Mouse (Mus musculus) cerebellum, adult (tissue): ENCODE data around the gene Zdhhc5.

Experiments
- ATAC-seq: cut with Nextera tagmentation; 2 replicates; pipeline ENCODE4 v1.9.2; 2017; ENCODE audit warnings: mild to moderate bottlenecking, moderate library complexity, mixed read lengths; ENCODE audit not compliant: insufficient number of reproducible peaks, low FRiP score, low TSS enrichment

Zdhhc5 gene

DNA sequence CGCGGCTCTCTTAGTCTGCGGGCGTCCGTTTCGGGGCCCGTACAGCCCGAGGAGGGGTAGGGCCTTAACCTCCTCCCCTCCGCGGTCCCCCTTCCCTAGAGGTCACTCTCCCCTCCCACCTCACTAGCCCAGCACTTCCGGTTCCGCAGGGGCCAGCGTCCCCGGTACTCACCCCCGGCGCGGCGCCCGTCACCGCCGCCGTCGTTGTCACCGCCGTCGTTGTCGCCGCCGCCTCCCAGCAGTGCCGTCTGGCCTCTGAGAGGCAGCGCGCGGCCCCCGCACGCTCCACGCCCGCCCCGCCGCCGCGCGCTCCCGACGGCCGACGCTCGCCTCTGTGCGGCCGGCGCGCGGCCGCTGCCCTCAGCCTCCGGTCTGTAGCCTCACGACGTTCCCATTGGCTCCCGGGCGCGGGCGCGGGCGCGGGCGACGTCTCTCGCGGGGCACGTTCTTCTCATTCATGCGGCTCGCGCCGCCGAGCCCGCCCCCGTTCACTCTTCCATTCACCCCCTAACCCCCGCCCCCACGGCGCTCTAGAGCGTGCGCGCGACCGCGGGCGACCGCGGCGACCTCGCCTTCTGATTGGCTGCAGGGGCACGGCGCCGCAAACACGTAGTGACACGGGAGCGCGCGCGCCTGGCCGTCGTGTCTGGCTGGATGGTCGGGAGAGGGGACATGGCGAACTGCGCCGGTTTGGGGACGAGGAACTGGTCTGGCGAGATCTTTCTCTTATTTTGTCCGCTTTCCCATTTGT lies at the start of gene Zdhhc5:
Gene Zdhhc5 (minus strand): TSS at position 370 of the 751 bp plus-strand sequence.
- peak; percentile 93 for ATAC-seq

DNA sequence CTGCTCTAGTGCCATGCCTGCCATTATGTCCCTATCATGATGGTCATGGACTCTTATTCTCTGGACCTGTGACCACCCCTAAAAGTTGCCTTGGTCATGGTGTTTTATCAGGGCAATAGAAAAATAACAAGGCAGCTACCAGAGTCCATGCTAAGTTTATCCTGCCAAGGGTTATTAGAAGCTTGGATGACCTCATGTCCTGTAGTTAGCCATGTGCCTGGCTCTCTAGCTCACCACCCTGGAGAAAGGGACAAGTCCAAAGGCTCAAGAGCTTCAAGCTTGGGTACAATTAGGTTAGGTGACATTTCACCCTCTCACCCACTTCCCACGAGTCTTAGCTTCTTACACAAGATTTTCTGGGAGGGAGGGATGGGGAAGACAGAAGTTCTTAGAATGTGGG lies 47.8 kb upstream of the Zdhhc5 start:
- no peak for ATAC-seq

DNA sequence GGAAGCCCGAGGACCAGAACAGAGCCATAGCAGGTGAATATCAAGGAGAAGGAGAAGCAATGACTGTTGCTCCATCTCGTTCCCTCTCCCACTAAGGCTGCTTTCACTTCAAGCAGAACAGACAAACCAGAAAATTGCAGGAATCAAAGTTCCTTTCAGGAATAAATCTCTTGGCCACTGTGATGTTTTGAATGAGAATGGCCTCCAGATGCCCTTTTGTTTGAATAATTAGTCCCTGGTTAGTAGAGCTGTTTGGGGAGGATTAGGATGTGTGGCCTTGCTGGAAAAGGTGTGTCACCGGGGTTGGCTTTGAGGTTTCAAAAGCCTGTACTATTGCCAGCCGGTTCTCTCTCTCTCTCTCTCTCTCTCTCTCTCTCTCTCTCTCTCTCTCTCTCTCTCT lies 47.3 kb upstream of the Zdhhc5 start:
- ATAC-seq, result no peak

DNA sequence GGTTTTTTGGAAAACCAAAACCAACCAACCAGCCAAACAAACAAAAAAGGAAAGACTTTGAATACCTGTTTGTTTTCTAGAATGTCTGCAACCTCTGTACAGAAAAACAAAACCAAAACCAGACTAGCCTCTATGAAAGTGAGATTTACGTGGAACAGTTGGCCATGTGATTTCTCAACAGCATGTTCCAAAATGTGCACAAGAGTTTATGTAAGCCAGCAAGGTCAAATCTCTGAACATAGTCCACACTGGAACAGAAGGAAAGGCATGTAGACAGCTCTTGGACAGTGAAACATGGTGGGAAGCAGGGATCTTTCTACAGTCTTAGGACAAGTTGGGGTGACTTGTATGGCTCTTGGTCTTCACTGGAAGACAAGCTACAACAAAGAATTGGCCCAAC lies 46.9 kb upstream of the Zdhhc5 start:
- ATAC-seq, result no peak

DNA sequence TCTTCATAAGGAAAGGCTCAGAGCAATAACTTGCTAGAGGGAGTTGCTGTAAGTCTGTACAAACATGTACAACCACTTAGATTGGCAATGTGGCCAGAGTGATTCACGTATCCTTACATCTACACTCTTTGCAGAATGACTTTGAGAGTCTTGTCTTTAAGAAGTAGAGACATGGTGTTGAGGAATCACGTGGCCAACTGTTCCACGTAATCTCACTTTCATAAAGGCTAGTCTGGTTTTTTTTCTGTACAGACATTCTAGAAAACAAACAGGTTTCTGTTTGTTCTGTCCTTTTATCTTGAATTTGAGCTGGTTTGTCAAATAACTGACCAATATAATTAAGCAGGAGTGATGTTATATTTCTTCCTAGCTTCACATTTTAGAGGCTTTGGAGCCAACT lies 46.3 kb upstream of the Zdhhc5 start:
- ATAC-seq, result no peak

DNA sequence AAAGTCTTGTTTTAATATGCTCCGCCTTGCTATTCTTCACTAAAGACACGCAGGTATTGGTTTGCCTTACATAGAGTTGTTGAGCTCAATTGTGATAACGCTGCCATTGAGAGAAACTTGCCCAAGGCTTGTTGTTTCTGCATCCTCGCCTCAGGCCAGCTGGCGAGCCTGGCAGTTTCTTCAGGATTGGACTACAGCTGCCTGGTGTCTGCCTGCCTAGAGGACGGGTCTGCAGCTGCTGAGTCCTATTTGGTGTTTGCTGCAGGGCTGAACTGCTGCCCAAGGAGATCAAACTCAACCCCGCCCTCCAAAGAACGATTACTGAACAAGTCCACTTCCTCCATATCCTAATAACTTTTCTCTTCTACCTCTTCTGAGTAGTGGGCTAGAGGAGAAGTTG lies 45.8 kb upstream of the Zdhhc5 start:
- ATAC-seq, result no peak

DNA sequence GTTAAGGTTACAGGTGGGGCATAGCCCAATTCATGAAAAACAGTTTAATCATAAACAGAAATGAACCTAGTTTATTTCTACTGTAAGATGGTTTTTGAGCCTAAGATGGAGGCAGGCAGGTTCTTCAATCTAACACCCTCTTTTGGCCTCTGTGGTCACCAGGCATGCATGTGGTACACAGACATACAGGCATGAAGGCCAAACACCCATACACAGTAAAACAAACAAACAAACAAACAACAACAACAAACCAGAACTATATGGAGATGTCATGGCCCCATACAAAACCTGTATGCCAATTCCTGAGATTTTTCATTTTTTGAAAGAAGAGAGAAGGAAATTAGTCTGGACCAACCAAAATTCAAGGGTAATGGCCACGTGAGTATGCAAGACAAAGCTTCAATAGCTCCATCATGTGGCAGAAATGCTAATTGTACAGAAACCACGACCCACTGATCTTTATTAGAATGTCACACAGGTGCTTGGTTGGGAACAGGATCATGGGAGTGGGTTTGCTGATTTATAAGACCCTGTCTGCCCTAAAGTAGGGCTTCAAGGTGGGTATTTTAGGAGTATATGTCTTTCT lies 43.7 kb upstream of the Zdhhc5 start:
- ATAC-seq, result peak; percentile 77

DNA sequence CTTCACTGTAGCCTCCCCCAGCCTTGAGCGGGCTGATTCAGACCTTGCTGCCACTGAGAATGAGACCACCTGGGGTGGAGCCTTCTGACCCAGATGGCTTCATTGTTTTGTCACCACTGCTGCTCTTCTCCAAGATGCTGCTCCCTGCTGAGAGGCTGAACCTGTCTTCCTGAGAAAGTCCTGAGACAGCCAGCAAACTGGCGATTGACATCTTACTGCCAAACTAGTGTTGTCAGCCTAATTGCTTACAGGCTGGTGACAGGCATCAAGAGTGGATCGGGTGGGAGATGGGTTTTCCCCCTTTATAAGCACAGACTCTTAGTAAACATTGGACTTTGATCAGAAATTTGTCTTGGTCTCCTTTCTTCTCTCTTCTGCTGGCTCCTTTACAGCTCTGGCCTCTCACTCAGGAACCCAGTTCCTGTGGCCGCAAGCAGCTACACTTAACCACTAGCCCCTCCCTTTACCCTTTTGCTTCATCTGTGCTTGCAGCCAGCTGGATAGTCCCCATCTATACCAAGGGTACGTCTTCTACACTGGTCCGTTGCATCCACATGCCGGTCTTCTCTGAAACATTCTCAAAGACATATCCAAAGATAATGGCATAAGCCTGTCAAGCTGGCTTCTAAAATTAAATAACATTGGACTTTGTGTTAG lies 42.2 kb upstream of the Zdhhc5 start:
- no peak for ATAC-seq

DNA sequence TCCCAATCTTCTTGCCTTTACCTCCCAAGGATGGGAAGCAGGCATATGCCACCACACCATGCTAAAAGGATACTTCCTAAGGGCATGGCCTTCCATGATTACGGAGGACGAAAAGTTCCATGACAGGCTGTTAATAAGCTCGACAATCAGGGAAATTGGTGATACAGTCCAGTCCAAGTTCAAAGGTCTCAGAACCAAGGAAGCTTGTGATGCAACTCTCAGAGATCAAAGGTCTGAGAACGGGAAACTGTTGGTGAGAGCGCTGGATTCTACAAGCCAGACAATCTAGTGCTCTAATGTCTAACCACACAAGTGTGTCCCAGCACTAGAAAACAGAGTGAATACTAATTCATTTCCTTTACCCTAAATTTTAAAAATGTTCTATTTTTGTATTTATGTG lies 41.3 kb upstream of the Zdhhc5 start:
- ATAC-seq, result no peak

DNA sequence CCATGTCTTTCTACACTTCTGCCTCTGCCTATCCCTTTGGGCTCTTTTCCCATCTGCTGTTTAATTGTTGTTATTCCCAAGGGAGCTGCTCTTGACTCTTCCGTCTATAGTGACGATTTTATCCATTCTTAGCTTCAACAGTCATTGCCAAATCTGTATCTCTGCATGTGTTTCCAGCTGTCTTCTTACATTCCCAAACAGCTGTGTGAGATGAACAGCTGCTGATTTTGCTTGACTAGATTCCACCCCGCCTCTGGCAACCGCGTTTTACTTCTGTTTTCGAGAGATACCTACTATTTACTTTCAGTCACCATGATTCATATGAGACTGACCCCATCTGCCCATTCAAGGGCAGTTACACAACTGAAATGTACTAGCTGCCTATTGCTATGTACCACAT lies 35.1 kb upstream of the Zdhhc5 start:
- no peak for ATAC-seq

DNA sequence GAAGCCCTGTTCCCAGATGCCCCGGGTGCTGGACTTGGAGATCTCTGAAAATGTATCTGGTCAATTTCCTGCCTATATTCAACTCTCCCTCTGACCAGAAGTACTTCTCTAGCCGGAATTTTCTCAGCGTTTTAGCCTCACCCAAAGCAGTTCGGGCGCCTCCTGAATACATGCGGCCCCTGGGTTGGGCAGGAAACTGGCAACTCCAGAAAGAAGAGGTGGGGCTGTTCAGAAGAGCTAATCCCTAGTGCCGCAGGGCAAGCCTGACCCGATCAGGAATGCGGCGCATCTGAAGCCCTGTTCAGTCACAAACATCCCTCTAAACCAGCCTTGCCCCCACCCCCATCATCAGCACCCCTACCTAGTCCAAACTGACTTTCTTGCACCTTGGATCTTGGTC lies 29.1 kb upstream of the Zdhhc5 start:
- 0 out of 2 replicates have a peak, but pooled peaks have one; percentile 21 for ATAC-seq

DNA sequence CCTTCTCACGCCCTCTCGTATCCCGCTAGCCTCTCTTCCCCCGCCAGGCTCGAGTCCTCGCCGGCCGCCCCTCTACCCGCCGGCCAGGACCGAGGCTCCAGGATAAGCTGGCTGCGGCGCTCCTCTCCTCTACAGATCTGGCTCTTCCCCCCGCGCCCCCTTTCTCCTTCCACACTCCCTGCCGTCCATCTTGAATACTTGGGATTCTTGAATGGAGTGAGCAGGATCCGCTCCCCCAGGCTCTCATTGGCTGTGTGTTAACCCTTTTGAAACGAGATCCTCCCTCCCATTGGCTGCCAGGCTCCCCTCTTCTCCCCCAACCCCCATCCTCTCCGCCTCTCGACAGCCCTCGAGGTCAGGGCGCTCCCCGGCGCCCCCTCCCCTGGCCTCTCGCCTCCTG lies 28.6 kb upstream of the Zdhhc5 start, which contains the start of gene Gm19426:
Gene Gm19426 (minus strand): TSS at position 95 of the 400 bp plus-strand sequence.
- ATAC-seq, result peak; percentile 87

DNA sequence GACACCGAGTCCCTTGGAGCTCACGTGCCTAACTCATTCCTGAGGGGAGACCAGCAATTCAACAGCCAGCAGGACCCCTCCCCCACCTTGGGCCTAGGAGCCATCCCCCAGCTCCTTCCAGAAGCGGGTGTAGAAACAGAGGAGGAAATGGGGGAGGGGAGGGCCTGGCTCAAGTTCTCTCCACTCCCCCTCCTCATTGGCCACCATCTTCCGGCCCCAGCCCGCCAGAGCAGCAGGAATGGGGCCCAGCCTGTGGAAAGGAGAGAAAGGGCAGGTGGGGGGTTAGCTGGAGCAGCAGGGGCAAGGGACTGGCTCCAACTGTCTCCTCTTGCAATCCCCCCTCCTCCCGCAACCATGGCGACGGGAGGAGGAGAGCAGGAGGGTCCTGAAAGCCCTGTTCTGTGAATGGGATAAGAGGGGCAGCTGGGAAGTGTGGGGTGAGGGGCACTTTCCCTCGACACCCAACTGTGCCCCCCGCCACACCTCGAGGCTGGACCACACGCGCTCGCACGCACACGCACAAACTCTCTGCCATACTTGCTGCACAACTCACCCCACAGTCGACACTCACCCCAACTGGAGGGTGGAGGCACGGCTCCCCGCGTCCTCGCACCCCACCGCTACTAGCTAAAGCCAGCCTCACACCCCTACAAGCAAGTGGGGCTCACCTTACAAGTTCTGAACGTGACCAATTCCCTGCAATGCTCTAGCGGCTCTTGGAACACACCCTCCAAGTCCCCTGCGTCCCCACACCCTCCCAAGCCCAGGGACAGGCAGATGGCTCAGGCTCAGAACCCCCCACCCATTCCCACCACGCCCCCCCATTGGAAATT lies 27.7 kb upstream of the Zdhhc5 start:
- no peak for ATAC-seq

DNA sequence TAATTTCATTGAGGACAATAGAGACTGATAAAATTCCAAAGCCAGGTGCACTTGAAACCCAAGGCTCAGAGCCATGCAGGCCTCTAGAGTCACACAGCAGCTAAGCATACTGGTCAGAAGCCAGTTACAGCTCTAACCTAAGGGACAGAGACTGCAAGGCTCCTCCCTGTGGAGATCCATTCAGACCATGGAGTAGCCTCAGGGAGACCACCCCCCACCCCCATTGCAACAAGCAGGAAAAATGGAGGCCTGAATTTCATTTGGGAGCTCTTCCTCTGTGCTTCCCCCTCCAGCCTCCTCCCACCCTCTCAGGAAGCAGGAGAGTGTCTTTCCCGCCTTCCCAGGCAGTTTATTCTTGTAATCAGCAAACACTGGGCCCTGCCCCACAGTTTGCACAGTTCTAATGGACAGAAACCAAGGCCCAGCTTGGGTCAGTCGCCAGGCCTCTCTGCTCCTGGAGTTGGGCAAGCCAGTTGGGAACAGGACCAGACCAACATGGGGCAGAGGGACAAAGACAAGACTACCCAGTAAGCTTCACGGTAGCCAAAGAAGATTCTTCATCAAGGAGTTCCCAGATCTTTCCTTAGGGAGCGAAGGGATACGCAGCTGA lies 27.0 kb upstream of the Zdhhc5 start:
- ATAC-seq, result no peak

DNA sequence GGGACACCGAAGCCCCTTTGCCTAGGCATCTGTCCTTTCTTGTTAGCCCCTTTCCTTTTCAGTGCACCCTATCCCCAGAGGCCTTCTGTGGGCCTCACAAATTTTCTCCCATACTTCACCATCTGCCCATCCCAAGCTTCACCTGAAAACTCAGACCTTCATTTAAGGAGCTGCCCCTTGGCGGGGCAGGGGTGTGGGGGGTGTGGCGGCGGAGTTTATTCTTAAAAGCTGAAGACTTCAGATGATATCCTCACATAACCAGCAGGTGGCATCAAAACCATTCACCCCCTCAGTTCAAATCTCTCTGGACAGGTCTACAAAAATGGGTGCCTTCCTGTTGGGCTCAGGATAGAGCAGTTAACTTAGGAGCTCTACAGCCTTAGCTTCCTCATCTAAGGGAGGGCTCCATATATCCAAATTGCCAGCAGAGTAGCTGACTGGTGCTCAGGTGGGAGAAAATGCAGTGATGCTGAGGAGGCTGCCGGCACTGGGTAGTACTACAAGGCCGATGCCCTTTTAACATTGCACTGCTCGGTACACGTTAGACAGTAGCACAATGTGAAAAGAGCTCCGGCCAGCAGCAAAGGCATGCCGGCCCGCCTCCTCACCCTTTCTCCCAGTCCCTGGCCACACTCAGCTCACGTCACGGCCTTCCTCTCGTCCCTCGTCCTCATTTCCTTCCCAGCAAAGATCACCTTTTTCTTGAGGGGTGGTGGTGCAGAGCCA lies 25.8 kb upstream of the Zdhhc5 start:
- no peak for ATAC-seq

DNA sequence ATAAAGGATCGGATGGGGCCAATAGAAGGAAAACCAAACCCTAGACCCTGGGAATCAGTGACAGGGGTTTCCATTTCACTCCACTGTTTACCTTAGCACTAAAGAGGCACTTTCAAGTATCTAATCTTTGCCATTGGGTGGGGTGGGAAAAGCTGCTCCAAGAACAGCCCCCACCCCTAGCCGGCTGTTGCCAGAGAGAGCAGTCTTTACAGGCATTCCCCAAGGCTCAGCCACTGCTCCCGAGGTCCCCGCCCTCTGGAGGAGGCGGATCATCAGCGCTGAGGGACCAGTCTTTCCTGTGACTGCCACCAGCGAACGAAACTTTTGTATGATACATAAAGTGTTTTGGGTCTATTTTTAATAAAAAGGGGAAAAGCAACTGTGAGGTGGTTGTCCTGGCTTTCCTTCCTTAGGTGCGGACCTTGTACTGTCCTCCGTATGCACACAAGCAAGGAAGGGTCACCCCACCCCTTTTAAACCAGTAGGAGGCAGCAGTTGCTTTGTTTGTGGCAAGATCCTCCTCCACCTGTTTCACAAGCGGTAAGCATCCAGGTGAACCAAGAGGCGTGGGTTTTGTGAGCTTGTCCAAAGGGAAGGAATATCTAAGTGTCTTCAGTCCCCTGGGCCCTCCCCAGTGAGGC lies 23.4 kb upstream of the Zdhhc5 start:
- no peak for ATAC-seq

DNA sequence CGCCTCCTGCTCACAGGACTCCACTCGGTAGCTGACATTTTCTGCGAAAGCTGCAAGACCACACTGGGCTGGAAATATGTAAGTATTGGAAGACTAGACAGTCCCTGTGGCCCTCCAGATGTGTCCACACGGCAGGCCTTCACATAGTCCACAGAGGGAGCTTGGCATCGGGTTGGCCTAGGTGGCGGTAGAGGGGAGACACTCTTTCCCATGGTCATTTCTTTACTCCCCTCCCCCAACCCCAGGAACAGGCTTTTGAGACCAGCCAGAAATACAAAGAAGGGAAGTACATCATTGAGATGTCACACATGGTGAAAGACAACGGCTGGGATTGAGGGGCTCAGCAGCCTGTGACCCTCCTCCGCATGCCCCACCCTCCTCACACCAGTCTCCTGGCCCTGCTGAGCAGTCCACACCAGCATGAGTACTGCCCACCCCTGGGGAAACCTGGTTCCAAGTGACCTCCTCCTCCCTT lies 22.5 kb upstream of the Zdhhc5 start:
- ATAC-seq, result no peak

DNA sequence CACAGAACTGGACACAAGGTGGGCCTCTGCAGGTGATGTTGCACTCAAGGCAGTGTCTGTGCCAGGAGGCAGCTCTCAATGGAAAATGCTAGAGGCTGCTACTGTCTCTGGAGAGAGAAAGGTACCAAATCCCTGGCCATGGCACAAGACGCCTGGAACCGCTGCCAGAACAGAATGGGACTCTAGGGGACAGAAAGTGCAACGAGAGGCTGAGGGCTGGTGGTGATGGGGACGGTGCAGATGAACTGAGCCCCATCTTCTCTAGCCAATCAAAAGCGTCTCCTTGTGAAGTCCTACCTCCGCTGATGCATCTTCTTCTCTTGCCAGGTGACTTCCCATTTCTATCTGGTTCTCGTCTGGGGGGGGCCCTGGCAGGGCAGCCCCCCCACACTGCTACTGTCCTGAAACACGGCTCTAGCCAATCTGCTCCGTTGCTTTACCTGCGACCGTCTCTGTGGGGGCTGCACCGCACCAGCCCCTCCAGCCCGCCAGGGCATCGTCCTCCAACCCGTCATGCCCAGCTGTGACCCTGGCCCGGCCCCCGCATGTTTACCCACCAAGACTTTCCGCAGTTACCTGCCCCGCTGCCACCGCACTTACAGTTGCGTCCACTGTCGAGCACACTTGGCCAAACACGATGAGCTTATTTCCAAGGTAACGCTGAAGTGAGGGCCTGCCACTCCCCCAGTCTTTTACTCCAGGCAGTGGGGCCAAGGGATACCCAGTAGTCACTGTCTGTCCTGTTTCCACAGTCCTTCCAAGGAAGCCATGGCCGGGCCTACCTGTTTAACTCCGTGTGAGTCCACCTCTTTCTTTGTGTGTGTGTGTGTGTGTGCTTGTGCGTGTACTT lies 21.6 kb upstream of the Zdhhc5 start:
- ATAC-seq, result no peak
